Mouse (Mus musculus) embryonic facial prominence, embryonic 13.5 days (tissue): ENCODE measurements around the gene Grid2. TPM values are rescaled to one million over a fixed set of nuclear protein-coding genes. Genes with fewer than 3 reads are reported as not detected.

Source experiments
- ATAC-seq: fragments of 200-750 bp; cut with Nextera tagmentation; 2 replicates; pipeline ENCODE4 v1.8.0; 2017; ENCODE audit warnings: low read depth; ENCODE audit not compliant: insufficient number of reproducible peaks, insufficient read depth, low FRiP score, low TSS enrichment
- H3K27ac ChIP-seq: fragments of 300-500 bp; sonication (generic); 2 replicates; pipeline ENCODE4 v1.5.1; 2015; ENCODE audit warnings: moderate library complexity, mild to moderate bottlenecking, inconsistent platforms
- H3K27me3 ChIP-seq: fragments of 300-500 bp; sonication (generic); 2 replicates; pipeline ENCODE4 v1.6.1; 2015; ENCODE audit warnings: mild to moderate bottlenecking, inconsistent platforms
- H3K36me3 ChIP-seq: fragments of 300-500 bp; sonication (generic); 2 replicates; pipeline ENCODE4 v1.6.1; 2015; ENCODE audit warnings: mild to moderate bottlenecking, inconsistent platforms
- H3K4me1 ChIP-seq: fragments of 300-500 bp; sonication (generic); 2 replicates; pipeline ENCODE4 v1.6.1; 2015; ENCODE audit warnings: inconsistent platforms
- H3K4me2 ChIP-seq: fragments of 300-500 bp; sonication (generic); 2 replicates; pipeline ENCODE4 v1.6.1; 2015; ENCODE audit warnings: moderate library complexity, mild to moderate bottlenecking, inconsistent platforms
- H3K4me3 ChIP-seq: fragments of 300-500 bp; sonication (generic); 2 replicates; pipeline ENCODE4 v1.5.1; 2015; ENCODE audit warnings: mild to moderate bottlenecking, inconsistent platforms
- H3K9ac ChIP-seq: fragments of 300-500 bp; sonication (generic); 2 replicates; pipeline ENCODE4 v1.6.1; 2015; ENCODE audit warnings: mild to moderate bottlenecking, inconsistent platforms
- H3K9me3 ChIP-seq: fragments of 300-500 bp; sonication (generic); 2 replicates; pipeline ENCODE4 v1.6.1; 2016; ENCODE audit warnings: inconsistent platforms
- WGBS: fragments of 180-500 bp; shearing (Covaris S2); methylation state at CpG from one replicate; pipeline ENCODE4 v1.1.7; 2015; ENCODE audit warnings: mixed read lengths; 5-methylcytosine and 5-hydroxymethylcytosine counted together
- polyA plus RNA-seq: library from polyadenylated mRNA; unstranded; fragments of >200 nt; fragmentation: Nextera tagmentation; extraction: Ambion mirVana; gene quantifications from 2 replicates; pipeline ENCODE4 v1.2.1, GENCODE M21; 2015

Gene Grid2
- polyA plus RNA-seq, 1 experiment from 2014 or later, result 2.0 TPM

DNA sequence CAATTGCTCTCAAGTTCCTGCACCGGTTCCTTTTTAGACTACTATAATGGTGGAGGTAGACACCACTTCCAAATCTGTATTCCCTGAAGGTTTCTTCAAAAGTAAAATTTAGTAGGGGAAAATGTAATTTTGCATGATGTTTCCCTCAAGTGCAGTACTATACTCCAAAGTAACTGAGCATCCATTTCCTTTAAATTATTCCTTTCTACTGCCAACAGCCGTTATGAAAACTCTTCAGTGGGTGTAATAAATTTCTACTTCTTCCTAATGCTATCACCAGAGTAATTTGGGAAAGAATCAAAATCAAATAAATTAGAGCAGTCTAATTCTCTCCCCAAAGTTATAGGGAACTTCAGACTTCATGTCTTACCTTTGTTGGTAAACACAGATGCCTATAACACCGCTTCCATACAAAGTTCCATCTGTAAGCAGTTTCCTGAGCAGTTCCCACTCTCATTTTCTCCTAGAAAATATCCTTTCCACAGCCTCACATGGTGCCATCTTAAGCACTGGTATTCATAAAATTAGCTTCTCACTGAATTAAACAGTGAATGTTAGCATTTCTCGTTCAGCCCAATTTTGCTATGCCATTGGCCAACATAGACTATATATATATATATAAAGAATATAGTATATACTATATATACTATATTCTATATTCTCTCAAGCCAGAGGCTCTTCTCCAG, 1142.9 kb downstream of the Grid2 start:
- Histone ChIP-seq H3K9me3 (no peaks in the 10 kb centered on the region), H3K27ac (no peak overlapping the region), H3K4me2 (no peak overlapping the region), H3K4me1 (no peaks in the 10 kb centered on the region), H3K9ac (no peak overlapping the region), H3K36me3 (no peaks in the 10 kb centered on the region), H3K4me3 (no peak overlapping the region), H3K27me3 (no peaks in the 10 kb centered on the region)
- 87% methylated on average over 4 of the region's 4 CpGs for WGBS
- ATAC-seq, result no peak

DNA sequence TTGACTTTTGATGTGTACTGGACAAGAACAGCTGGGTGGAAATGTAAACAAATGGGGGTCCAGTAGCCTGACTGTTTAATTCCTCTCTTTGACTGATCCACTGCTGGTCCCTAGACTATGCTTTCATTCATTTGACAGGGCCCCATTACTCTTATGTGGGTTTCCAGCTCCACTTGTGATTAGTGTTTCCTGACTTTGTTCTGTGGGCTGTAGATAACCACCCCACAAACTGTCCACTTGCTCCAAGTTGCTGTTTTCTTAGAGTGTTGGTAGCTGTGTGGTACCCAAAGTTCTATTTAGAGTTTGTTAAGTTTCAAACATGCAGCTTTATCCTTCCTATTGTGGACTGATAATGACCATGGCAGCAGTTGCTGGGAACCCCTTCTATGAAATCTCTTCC, 1172.0 kb downstream of the Grid2 start:
- no peaks in the 10 kb centered on the region for H3K36me3 ChIP-seq
- no peaks in the 10 kb centered on the region for H3K27me3 ChIP-seq
- no peak overlapping the region for H3K9ac ChIP-seq
- no peak for ATAC-seq
- no peak overlapping the region for H3K27ac ChIP-seq
- no peak overlapping the region for H3K4me2 ChIP-seq
- no peak overlapping the region for H3K4me3 ChIP-seq
- no peaks in the 10 kb centered on the region for H3K4me1 ChIP-seq
- H3K9me3 ChIP-seq, result no peaks in the 10 kb centered on the region

DNA sequence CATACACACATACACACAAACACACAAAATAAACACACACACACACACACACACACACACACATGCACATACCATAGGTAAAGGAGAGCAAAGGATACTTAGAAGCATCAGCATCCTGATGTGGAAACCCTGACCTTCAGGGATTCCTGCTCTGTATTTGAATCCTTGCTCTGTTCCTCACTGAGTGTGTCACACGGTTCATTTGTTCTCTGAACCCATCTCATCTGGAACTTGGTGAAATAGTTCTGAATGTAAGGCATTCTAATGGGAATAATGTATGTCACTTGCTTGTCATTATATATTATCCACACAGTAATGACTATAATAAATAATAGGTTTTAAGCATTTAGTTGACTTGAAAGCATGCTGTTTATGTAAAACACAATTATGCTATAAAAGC, 1173.2 kb downstream of the Grid2 start:
- H3K9me3 ChIP-seq, result no peaks in the 10 kb centered on the region
- H3K27me3 ChIP-seq, result no peaks in the 10 kb centered on the region
- H3K4me3 ChIP-seq, result no peak overlapping the region
- H3K9ac ChIP-seq, result no peak overlapping the region
- H3K36me3 ChIP-seq, result no peaks in the 10 kb centered on the region
- H3K4me1 ChIP-seq, result no peaks in the 10 kb centered on the region
- no peak overlapping the region for H3K27ac ChIP-seq
- H3K4me2 ChIP-seq, result no peak overlapping the region
- no peak for ATAC-seq
- WGBS, result 49% methylated on average over 1 of the region's 1 CpGs

DNA sequence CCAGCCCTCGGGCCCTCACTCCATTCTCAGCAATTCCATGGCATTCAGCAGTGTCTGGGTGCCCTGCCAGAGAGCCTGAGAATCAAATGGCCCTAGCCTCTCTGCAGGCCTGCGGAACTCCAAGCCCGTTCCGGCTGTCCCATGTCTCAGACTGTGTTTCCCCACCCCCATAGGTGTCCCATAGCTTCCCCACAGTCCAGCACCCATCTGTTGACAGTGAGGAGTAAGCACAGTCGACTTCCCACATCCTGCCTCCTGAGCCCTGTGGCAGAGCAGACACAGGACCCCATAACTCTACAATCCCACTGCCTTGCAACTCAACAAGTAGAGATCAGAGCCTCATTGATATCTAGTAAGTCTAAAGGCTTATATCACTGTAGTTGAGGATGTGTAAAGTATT, 1192.5 kb downstream of the Grid2 start:
- ATAC-seq, result no peak
- Histone ChIP-seq H3K9me3 (no peaks in the 10 kb centered on the region), H3K27me3 (no peaks in the 10 kb centered on the region), H3K9ac (no peak overlapping the region), H3K36me3 (no peaks in the 10 kb centered on the region), H3K4me3 (no peak overlapping the region), H3K4me2 (no peak overlapping the region), H3K4me1 (no peaks in the 10 kb centered on the region), H3K27ac (no peak overlapping the region)
- WGBS, result 79% methylated on average over 5 of the region's 5 CpGs

DNA sequence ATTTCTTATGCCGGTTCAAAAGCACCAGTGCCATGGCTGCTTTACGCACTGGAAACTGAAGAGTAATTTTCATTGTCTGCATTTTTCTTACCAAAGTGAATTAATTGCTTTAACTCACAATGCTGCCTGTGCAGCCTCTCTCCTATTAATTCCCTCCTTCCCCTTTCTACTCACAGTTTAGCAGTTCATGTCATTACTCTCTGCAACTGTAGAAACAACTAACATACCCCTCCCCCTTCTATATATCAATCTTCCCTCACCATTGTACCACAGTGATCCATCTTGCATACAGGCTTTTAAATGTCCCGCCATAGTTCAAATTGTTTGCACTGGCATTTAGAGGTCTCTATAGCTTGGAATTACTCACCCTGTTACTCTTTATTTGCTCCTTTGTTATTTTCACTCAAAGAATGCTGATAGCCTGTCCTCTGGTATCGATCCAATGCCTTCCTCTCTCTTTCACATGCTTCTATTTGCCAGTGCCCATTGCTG, 1193.2 kb downstream of the Grid2 start:
- no peak overlapping the region for H3K9ac ChIP-seq
- no peak overlapping the region for H3K27ac ChIP-seq
- H3K4me1 ChIP-seq, result no peaks in the 10 kb centered on the region
- H3K4me2 ChIP-seq, result no peak overlapping the region
- H3K9me3 ChIP-seq, result no peaks in the 10 kb centered on the region
- ATAC-seq, result no peak
- H3K36me3 ChIP-seq, result no peaks in the 10 kb centered on the region
- 87% methylated on average over 4 of the region's 4 CpGs for WGBS
- no peaks in the 10 kb centered on the region for H3K27me3 ChIP-seq
- H3K4me3 ChIP-seq, result no peak overlapping the region

DNA sequence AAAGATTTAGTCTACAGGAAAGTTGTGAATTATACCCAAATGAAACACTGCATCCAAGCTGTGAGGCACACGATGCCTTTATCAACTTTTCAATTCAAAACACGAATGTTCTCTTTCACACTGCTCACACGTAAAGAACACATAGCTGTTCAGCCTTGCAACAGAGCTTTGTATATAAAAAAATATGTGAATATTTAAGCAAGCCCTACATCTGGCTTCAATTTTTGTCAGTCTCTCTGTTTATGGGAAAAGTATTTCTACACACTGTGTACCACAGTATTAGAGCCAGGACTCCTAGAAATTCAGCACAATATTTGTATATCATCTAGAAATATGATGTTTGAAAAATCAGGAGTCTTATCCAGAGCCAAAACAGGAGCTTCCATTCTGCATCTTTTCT, 1195.1 kb downstream of the Grid2 start:
- ATAC-seq, result no peak
- Histone ChIP-seq H3K4me3 (no peak overlapping the region), H3K27me3 (no peaks in the 10 kb centered on the region), H3K27ac (no peak overlapping the region), H3K36me3 (no peaks in the 10 kb centered on the region), H3K4me1 (no peaks in the 10 kb centered on the region), H3K4me2 (no peak overlapping the region), H3K9ac (no peak overlapping the region), H3K9me3 (no peaks in the 10 kb centered on the region)
- WGBS, result 50% methylated on average over 3 of the region's 3 CpGs

DNA sequence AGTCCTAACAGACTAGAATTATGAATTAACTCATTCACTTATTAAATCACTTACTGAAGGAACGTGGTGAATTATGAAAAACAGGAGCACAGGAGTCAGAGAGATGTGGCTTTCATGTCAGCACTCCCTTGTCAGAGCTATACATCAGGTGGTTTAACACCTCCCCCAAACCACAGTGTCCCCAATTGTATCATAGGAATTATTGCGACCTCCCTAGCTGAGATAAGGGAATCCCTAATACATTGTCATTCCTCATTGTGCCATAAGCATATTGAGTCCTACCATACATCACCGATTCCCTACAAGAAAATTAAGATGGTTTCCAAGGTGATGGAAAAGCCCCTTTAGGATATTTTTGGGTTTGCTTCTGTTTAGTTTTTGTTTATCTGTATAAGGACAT, 1224.2 kb downstream of the Grid2 start:
- H3K27ac ChIP-seq, result no peak overlapping the region
- H3K27me3 ChIP-seq, result no peaks in the 10 kb centered on the region
- H3K36me3 ChIP-seq, result no peaks in the 10 kb centered on the region
- H3K4me2 ChIP-seq, result no peak overlapping the region
- no peak overlapping the region for H3K4me3 ChIP-seq
- H3K4me1 ChIP-seq, result no peaks in the 10 kb centered on the region
- WGBS, result 85% methylated on average over 3 of the region's 3 CpGs
- no peak overlapping the region for H3K9ac ChIP-seq
- no peak for ATAC-seq
- no peaks in the 10 kb centered on the region for H3K9me3 ChIP-seq

DNA sequence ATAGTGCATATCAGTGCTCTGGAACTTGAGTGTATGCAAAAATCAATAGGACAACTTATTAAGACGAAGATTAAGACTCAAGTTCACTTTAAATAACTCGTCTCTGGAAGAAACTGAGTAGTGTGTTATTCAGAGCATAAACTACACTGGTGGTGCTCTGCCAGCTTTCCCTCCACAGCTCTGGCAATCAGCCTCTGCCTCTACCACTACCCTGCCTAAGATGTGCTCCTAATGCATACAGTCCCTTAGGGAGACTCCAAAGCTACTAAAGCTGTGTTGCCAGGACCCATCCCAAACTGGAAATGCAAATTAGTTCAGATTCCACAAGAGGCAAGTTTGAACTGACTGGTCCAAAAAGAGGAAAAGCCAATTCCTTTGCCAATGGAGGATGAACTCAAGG, 1224.9 kb downstream of the Grid2 start:
- H3K4me1 ChIP-seq, result no peaks in the 10 kb centered on the region
- no peaks in the 10 kb centered on the region for H3K27me3 ChIP-seq
- no peak overlapping the region for H3K4me3 ChIP-seq
- H3K27ac ChIP-seq, result no peak overlapping the region
- ATAC-seq, result no peak
- no peak overlapping the region for H3K9ac ChIP-seq
- 73% methylated on average over 2 of the region's 2 CpGs for WGBS
- no peak overlapping the region for H3K4me2 ChIP-seq
- H3K9me3 ChIP-seq, result no peaks in the 10 kb centered on the region
- no peaks in the 10 kb centered on the region for H3K36me3 ChIP-seq

DNA sequence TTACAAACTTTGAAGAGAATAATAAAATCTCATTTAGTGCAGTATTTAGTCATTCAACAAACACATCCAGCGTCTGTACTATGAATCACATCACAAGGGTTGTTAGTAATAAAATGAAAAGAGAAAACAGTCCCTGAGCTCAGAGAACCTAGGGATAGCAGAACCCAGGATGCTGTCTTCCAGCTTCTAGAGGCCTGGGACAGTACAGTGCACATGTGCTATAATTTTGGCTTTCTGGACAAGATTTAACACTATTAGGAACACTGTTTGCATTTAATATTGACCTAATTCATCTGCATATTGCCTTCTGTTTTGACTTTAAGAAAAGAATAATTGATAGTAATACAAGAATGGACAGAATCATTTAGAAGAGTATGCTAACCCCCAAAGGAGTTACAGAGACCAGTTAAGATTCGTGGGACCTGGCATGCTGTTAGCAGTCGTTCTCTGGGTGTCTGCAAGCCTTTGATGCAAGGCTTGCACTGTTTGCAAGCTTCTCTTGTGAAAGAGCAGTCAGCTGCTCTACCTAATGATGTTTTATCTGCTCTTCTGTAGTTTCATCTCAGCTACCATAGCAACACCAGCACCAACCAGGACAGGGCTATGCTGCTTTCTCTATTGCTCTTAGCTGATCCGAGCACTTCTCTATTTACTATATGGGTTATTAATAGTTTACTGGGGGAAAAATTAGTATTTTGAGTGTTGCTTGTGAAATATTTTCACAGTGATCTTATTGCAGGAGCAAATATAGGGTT, 1234.8 kb downstream of the Grid2 start:
- Histone ChIP-seq H3K27ac (no peak overlapping the region), H3K36me3 (no peaks in the 10 kb centered on the region), H3K9ac (no peak overlapping the region), H3K9me3 (no peaks in the 10 kb centered on the region), H3K4me1 (no peaks in the 10 kb centered on the region), H3K4me2 (no peak overlapping the region), H3K4me3 (no peak overlapping the region), H3K27me3 (no peaks in the 10 kb centered on the region)
- ATAC-seq, result no peak
- WGBS, result 77% methylated on average over 4 of the region's 4 CpGs

DNA sequence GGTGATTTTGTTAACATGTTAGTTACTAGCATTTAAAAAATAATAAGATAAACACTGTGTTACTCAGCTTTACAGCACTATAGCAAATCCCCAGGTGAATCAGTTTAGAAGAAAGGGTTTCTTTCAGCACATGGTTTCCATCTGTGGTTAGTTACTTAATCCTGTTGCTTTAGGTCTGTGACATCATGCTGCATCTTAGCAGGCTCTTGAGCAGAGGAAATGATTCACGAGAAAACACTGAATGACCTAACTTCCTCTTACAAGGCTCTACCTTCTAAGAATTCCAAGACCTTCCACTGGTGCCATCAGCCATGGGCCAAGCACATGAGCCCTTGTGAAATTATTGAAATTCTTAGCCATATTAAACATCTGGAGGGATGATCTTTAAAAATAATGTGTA, 1248.7 kb downstream of the Grid2 start:
- no peaks in the 10 kb centered on the region for H3K27me3 ChIP-seq
- H3K4me1 ChIP-seq, result no peaks in the 10 kb centered on the region
- no peak overlapping the region for H3K9ac ChIP-seq
- 18% methylated on average over 1 of the region's 1 CpGs for WGBS
- no peak overlapping the region for H3K27ac ChIP-seq
- H3K4me2 ChIP-seq, result no peak overlapping the region
- H3K4me3 ChIP-seq, result no peak overlapping the region
- no peak for ATAC-seq
- no peaks in the 10 kb centered on the region for H3K36me3 ChIP-seq
- H3K9me3 ChIP-seq, result no peaks in the 10 kb centered on the region

DNA sequence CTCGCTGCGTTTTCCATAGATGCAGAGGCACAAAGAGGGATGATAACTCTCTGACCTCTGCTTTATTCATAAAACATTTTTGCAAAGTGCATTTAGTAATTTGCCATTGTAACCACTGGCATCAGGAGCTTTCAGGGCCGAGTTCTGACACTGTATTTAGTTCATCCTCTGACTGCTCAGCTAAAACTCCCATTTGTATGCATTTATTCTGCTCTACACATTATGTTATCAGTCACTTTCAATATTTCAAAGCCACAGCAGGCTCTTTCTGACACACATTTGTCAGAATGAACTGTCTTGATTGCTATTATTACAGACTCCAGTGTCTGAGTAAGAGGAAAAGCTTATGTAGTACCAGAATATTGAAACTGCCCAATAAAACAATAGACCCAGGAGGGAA, 1286.5 kb downstream of the Grid2 start:
- H3K36me3 ChIP-seq, result no peaks in the 10 kb centered on the region
- H3K4me3 ChIP-seq, result no peak overlapping the region
- no peak overlapping the region for H3K9ac ChIP-seq
- ATAC-seq, result no peak
- H3K9me3 ChIP-seq, result no peaks in the 10 kb centered on the region
- no peak overlapping the region for H3K4me2 ChIP-seq
- H3K27me3 ChIP-seq, result no peaks in the 10 kb centered on the region
- H3K4me1 ChIP-seq, result no peaks in the 10 kb centered on the region
- no peak overlapping the region for H3K27ac ChIP-seq
- 77% methylated on average over 3 of the region's 3 CpGs for WGBS

DNA sequence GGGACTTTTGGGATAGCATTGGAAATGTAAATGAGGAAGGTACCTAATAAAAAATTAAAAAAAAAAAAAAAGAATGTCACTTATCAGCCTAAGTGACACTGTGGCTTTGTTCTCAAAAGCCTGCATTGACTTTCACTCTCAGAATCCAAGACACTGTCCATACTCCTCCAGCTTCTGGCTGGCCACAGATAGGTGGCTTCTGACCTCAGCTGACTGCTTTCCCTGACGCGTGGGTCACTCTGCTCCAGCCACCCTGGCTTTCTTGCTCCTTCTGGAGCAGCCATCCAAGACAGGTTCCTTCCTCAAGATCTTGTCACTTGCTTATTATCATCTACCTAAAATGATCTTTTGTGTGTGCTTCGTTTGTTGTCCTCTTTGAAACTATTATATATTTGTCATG, 1298.0 kb downstream of the Grid2 start:
- Histone ChIP-seq H3K27ac (no peak overlapping the region), H3K9me3 (no peaks in the 10 kb centered on the region), H3K4me2 (no peak overlapping the region), H3K4me3 (no peak overlapping the region), H3K9ac (no peak overlapping the region), H3K4me1 (no peaks in the 10 kb centered on the region), H3K36me3 (no peaks in the 10 kb centered on the region), H3K27me3 (no peaks in the 10 kb centered on the region)
- no peak for ATAC-seq
- WGBS, result 77% methylated on average over 3 of the region's 3 CpGs
